Mouse (Mus musculus) heart, postnatal 4 days (tissue): Measurements from ENCODE around the gene Col15a1. TPM values are rescaled to one million over a fixed set of nuclear protein-coding genes. Genes with fewer than 3 reads are reported as not detected.

Experiments used
- DNase-seq: peaks from one replicate; pipeline ENCODE4 v3.0.0; 2021
- total RNA-seq, 2 experiments: library from RNA; stranded (reverse); gene quantifications; 2 replicates each; pipeline ENCODE4 v1.2.3; 2021

The Col15a1 gene
- total RNA-seq, 2 experiments from 2014 or later, result 165 to 183 TPM

- no peak for DNase-seq
Measured at GRCm38 (mm10) chr4:47311467-47311866, 103.5 kb downstream of the Col15a1 start.

- DNase-seq, result no peak
Measured at GRCm38 (mm10) chr4:47311929-47312328, 104.0 kb downstream of the Col15a1 start.

DNA sequence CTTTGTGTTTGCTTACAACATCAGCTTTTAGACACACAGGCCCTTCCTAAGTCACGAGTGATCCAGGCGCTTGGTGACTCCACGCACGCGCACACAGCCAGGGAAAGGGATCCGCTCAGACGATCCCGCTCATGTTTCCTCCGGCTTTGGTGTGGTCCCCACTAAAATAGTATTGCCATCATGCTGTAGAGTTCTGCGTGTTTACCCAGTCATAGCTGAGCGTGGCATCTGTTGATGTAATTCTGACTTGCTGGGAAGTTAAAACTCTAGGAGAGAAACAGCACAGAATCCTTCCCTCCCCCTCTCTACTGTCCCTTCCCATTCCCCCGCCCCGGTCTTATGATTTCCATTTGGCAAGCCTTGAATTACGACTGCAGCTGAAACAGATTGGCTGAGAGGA, 104.7 kb downstream of the Col15a1 start:
- no peak for DNase-seq

DNA sequence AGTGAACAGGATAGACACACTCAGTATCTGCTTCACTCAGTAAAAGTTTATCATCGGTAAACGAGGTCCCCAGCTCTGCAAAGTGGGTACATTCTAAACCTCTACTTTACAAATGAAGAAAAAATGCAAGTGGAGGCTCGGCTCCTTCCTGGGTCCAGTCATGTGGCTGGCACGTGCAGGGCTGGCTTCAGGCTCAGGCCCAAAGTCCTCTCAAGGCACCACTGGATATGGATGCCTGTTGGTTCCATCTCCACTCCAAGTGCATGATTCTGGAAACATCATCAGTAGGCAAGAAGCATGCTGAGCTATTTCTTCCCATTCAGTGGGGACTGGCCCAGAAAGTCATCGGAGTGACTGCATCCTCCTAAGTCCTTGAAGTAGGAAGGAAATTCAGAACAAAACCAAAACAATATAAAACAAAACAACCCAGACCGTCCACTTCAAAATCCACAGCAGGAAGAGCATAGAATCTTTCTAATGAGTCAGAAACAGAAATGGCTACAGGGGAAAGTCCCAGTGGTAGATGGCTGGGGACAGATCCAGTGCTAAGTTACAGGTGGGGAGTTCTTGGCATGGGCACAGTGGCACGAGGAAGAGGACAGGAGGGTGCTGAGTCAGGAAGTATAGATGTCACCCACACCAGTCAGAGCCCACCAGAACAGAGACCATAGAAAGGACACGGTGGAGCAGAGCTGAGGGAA, 105.9 kb downstream of the Col15a1 start:
- DNase-seq, result no peak

DNA sequence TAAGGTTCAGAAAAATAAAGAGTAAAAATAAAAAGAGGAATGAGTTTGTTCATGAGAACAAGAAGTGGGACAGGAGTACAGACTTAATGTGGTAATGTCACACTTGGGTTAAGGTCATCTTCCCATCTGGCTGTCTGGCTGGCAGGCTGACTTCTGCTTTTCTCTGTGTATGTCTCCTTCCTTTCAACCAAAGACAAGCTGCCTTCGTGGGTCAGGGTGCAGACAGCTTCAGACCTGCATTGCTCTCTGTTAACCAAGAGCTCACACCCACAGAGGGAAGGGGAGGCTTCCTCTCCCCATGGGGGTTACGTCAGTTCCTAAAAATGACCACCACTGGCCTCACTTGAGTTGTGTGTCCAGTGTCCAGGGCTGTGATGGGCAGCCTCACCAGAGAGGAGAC, 107.5 kb downstream of the Col15a1 start:
- no peak for DNase-seq

DNA sequence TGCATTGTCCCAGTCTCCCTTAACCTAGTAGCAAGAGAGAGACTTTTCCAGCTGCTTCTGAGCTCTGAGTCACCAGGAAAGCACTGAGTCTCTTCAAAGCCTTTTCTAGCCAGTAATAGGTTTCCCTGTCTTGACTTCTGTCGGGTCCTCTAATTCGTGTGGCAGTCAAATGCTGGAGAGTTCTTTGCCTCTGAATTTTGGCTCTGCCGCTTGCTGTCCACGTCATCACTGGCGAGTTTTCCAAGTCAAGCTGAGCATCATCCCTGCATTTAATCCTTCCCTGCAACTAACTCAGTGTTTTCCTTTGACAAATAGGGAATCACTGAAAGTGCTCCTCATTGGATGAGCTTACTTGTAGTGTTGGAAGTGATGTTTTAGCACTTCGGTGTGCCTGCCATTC, 108.5 kb downstream of the Col15a1 start:
- DNase-seq, result peak; percentile 63

- no peak for DNase-seq
Measured at GRCm38 (mm10) chr4:47319561-47320321, 111.8 kb downstream of the Col15a1 start.

DNA sequence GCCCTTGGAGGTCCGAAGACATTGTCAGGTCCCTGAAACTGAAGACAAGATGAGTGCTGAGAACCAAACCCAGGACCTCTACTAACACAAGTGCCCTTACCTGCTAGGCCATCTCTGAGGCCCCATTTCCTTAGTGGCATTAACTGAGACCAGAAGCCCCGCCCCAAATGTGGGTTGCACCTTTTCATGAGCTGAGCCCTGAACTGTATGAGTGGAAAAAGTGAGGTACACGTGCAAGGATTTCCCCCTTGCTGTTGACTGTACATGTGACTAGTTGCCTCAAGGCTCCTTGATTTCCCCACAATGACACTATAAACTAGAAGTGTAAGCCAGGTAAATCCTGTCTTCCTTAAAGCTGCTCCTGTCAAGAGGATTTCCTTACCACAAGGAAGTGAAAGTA, 114.4 kb downstream of the Col15a1 start:
- DNase-seq, result no peak

DNA sequence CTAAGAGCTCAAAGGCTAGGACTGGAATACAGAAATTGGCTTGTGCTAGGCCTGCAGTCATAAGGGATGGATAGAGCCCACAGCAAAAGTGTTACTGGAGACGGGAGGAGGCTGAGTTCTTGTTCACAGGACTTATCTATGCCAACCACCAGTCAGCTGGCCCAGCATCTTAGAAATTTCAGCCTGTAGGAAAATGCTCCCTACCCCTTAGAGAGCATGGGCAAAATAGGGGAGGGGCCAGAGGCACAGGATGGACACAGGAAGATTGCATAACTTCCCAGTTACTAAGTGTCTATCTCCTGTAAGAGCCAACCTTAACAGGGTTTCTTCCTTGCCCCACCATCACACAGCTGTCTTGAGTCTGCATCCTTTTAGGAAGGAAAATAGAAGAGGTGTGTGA, 116.2 kb downstream of the Col15a1 start:
- no peak for DNase-seq

GRCm38 (mm10) chr4:47327782-47328181, 119.8 kb downstream of the Col15a1 start:
- peak; percentile 23 for DNase-seq

GRCm38 (mm10) chr4:47329285-47329684, 121.3 kb downstream of the Col15a1 start:
- no peak for DNase-seq

DNA sequence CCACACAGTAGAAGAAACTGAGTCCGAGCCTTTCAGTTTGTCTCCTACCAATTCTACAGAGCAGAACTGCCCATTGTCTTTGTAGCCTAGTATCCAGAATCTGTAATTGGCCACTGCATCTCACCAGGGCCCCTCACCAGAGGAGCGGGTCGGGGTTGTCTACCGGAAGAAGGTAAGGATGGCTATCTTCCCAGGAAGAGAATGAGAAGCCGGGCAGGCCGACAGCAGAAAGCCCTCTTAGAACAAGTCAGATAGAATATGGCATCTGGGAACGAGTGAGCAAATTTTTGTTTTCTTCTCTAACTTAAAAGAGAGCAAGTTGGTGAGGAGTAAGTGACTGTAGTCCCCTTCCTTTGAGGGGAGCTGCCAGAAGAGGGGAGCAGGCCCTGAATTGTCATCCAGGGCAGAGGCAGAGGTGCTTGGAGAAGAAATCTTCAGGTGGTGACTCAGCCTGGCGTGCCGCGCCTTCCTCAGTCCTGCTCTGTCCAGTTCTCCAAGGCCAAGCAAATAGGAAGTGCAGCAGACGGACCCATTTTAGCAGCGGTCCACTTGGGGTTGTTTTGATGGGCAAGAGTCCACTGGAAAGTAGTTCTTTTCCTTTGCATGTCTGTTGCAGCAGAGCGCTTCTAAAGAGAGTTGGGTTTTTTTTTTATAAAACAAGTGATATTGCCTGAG, 122.6 kb downstream of the Col15a1 start:
- DNase-seq, result no peak

DNA sequence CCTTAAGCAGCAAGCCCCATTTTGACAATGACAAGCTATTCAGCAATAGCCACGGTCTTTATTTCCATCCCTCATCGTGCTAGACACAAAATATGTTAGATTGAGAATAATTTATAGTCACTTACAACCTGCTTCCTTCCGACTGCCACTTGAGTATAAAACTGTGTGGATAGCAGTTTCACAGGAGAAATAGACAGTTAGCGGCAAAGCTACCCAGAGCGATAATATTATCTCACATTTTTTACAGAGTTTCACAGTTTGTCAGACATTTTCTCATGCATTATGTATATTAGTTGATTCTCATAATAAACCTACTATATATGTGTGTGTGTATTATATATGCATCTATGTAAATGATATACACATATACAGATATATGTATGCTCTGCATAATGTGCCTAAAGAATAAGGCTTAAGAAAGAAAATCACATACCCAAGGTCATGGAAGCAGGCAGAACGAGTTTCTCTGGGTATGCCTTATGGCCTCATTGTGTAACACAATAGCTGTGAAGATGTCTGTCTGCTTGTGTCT, 124.9 kb downstream of the Col15a1 start:
- DNase-seq, result no peak

DNA sequence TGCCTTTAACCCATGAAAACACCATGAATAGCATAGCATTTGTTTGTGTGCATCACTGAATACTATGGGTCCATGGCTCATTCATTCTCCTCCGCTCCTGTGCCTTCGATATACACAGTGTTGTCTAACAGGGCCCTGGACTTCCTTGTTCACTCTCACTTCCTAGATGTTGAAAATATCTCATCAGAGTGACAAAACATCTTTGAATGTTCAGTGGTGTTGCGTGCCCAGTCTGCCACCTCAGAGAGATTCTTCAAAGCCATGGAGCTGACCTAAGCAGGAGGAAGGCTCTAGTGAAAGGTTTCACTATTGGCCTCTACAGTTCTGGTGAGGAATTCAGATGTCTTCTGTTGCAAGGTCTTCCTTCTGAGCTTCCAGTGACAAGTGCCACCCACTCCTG, 125.6 kb downstream of the Col15a1 start:
- DNase-seq, result no peak

DNA sequence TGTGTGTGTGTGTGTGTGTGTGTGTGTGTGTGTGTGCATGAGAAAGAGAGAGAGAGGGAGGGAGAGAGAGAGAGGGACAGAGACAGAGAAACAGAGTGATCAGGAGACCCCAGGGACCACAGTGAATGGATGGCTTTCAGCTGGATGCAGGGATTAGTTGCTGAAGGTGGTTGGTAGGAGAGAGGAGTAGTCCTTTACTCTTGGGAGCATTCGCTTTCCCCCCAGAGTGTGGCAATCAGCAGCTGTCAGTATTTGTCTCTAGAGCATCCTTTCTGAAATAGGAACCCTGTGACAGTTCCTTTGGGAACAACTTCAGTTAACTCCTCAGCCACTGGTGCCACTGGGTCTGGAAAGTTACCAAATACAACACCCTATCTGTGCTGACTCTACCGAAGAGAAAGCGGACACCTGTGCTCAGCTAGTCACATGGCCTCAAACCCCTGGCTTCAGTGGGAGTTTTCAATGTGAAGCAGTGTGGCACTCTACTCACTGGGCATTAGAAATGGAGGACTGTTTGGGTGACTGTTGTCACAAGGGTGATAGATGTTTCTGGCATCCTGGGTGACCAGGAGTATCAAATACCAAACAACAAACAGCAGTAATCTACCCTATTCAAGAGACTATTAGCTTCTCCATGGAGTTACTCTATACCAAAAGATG, 129.1 kb downstream of the Col15a1 start:
- no peak for DNase-seq

DNA sequence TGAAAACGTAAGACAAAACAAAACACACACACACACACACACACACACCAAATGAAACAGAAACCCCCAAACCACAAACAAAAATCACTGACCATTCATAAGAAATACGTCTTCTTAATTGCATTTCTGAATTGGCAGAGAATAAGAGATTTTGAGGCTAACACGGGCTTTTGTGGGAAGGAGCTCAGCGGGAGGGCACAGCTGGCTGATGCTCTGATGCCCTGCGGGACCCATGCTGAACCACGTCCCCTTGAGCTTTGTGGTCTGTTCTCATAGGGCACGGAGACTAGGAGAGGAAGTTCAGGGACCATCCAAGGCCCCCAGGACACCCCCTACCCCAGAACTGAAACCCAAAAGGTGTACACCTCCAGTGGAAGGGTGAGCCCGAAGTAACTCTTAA, 134.7 kb downstream of the Col15a1 start:
- no peak for DNase-seq

GRCm38 (mm10) chr4:47347022-47347421, 139.1 kb downstream of the Col15a1 start:
- no peak for DNase-seq

DNA sequence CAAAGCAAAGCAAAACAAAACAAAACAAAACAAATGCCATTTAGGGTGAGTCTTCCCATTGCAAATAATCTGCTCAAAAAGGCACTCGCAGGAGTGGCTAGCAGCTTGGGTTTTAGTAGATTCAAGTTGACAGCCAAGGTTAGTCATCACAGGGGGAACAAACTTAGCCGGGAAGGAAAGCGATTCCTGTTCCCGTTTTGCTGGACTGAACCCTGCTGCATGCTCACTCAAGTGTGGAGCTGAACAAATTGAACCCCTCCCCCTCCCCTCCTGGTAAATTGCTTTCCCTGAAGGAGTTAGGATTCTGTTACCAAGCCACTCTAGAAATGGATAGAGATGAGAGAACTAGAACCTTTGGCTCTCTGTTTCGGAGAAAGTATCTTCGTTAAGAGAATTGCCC, 141.8 kb downstream of the Col15a1 start:
- no peak for DNase-seq

DNA sequence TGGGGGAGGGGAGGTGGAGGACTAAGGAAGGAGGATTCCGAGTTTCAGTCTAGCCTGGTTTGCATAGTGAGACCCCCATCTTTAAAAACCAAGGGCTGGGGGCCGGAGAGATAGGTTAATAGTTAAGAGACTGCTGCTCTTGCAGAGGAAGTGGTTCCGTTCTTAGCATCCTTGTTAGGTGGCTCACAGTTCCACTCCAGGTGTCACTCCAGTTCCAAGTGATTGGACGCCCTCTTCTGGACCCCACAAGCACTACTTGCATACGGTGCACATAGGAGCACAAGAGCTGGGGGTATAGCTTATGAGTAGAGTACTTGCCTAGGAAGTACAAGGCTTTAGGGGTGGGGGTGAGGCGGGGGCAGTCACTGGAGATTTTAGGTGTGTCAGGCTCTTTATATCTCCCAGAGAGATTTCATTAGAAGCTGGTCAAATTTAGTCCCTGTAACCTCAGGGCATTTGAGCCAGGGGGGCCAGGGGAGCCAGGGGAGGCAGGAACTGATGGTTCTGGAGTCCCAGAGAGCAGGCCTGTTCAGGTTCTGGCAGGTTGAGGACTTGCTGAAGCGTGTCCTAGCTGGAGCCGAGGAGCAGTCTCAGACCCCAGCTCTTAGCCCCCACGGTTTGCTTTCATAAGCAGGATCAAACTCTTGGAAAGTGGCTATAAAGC, 143.6 kb downstream of the Col15a1 start:
- peak; percentile 44 for DNase-seq

- peak; percentile 57 for DNase-seq
Measured at GRCm38 (mm10) chr4:47352061-47352661, 144.2 kb downstream of the Col15a1 start.

DNA sequence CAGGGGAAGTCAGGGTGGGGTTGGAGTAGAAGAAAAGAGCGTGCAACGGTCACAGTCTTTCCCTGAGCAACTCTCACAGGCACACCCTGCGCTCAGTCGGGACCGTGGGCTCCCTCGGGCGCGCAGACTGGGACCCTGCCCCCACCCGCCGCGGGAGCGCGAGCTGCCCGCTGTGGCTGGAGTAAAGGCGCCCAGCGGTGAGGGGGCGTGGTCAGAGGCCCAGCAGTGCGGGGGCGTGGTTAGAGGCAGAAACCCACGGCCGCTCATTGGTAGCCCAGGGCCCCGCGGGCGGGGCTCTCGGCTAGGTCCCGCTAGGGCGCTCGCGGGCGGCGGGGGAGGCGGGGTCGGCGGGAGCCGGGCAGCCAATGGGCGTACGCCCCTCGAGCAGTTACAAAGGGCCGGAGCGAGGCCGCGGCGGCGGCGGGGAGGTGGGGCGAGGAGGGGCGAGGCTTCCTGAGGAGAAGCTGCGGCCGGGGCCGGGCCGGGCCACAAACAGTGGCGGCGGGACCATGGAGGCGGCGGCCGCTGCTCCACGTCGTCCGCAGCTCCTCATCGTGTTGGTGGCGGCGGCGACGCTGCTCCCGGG, 144.9 kb downstream of the Col15a1 start, which contains the start of gene Tgfbr1:
Gene Tgfbr1, plus strand, starts transcription at position 420 of the 586 bp plus-strand sequence.
- DNase-seq, result peak; percentile 100
